Mouse (Mus musculus) cerebellum, adult 2 months (tissue): ENCODE measurements around the gene Crcp.

Experiments
- CTCF ChIP-seq: fragments of 200-500 bp; IDR thresholded peaks from 2 replicates; pipeline ENCODE4 v1.5.1; 2011; ENCODE audit warnings: low read depth, mild to moderate bottlenecking, control low read depth, low read length, moderate library complexity, borderline replicate concordance; ENCODE audit not compliant: insufficient read depth
- POLR2A ChIP-seq: fragments of 200-500 bp; IDR thresholded peaks from 2 replicates; pipeline ENCODE4 v1.6.1; 2011; ENCODE audit warnings: low read length, control low read depth, borderline replicate concordance; ENCODE audit not compliant: insufficient read depth

DNA sequence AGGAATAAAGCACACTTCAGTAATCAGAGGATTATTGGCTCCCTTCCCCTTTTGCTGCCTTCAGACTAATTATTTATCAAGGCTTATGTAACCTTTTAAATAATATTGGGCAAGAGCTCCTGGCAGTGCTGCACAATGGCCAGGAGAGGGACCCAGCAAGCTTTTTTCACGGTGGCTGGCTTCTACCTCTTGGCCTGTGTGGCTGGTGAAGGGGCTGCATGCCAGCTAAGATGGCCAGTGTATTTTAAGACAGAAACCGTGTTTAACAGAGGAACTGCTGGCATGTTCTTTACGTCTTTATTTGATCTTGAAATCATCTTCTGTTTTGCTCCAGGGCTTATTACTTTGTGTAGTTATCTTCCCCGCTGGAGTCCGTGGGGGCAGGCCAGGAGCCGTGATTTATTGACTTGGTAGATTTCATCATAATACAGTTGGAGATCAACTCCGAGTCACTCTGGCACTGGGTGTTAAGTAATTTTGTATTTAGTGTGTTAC is 15.2 kb downstream of the Crcp start:
- TF ChIP-seq CTCF, result peak; percentile 90
- no peak for TF ChIP-seq POLR2A
